Mouse (Mus musculus) heart, adult 2 months (tissue): ENCODE measurements around the gene Setd2.

ENCODE experiments used
- CTCF ChIP-seq: fragments of 200-600 bp; IDR thresholded peaks from 2 replicates; pipeline ENCODE4 v1.8.1; 2022; ENCODE audit warnings: antibody characterized with exemption, mild to moderate bottlenecking, moderate library complexity
- EP300 ChIP-seq: fragments of 200-500 bp; IDR thresholded peaks from 2 replicates; pipeline ENCODE4 v1.6.1; 2011; ENCODE audit warnings: low read depth, low read length, control low read depth; ENCODE audit not compliant: insufficient read depth
- POLR2A ChIP-seq: fragments of 200-500 bp; IDR thresholded peaks from 2 replicates; pipeline ENCODE4 v1.6.1; 2011; ENCODE audit warnings: mild to moderate bottlenecking, low read depth, low read length, control low read depth; ENCODE audit not compliant: insufficient read depth

DNA sequence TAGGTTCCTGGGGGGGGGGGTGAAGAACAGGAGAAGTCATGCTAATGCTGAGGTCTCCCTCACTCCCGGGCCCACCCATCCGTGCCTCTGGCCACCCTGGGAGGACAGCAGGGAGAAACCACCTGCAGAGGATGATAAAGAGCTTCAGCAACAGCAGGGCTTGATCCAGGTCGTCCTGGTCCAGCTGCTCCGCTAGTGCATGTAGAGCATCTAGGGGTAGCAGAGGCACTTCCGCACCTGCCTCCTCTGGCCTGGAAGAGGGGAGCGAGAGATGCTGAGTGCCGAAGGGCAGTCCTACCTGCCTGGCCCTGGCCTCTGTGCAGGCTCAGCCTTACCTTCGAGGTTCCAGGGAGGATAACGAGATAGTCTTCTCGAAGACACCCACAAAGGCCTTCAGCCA is 111.9 kb downstream of the Setd2 start:
- TF ChIP-seq EP300 (no peak), CTCF (no peak), POLR2A (no peak)
